Mouse (Mus musculus): ENCODE results near the gene Rp9. TPM values are rescaled to one million over a fixed set of nuclear protein-coding genes. Genes with fewer than 3 reads are reported as not detected.

Gene Rp9
- polyA plus RNA-seq, 1 experiment from 2014 or later: 81.0 TPM

GRCm38 (mm10) chr9:22484562-22485308 is 15.2 kb upstream of the Rp9 start:
- H3K4me2 ChIP-seq: no peak overlapping the region
- no peaks in the 10 kb centered on the region for H3K4me1 ChIP-seq
- H3K9me3 ChIP-seq: no peaks in the 10 kb centered on the region
- peak overlapping the region; percentile 13; the same call in 1 of the 2 replicates for H3K27ac ChIP-seq
- H3K27me3 ChIP-seq (replicated peaks): no peaks in the 10 kb centered on the region
- H3K9ac ChIP-seq: no peak overlapping the region
- H3K36me3 ChIP-seq: no peaks in the 10 kb centered on the region
- H3K4me3 ChIP-seq (replicated peaks): no peak overlapping the region
- ATAC-seq (ENCODE audit: insufficient read depth, low FRiP score, low read depth): peak; percentile 65
- WGBS: 71% methylated on average over 12 of the region's 12 CpGs

GRCm38 (mm10) chr9:22483866-22484561 is 14.5 kb upstream of the Rp9 start:
- no peaks in the 10 kb centered on the region for H3K4me1 ChIP-seq
- H3K36me3 ChIP-seq: no peaks in the 10 kb centered on the region
- H3K9ac ChIP-seq: no peak overlapping the region
- H3K4me3 ChIP-seq (replicated peaks): no peak overlapping the region
- no peaks in the 10 kb centered on the region for H3K27me3 ChIP-seq (replicated peaks)
- 90% methylated on average over 8 of the region's 8 CpGs for WGBS
- H3K27ac ChIP-seq: no peak overlapping the region; the same call in 1 of the 2 replicates
- no peak overlapping the region for H3K4me2 ChIP-seq
- no peaks in the 10 kb centered on the region for H3K9me3 ChIP-seq
- ATAC-seq (ENCODE audit: insufficient read depth, low FRiP score, low read depth): no peak

- 89% methylated on average over 8 of the region's 8 CpGs for WGBS
- H3K9me3 ChIP-seq: no peaks in the 10 kb centered on the region
- no peaks in the 10 kb centered on the region for H3K36me3 ChIP-seq
- no peak overlapping the region for H3K27ac ChIP-seq
- H3K27me3 ChIP-seq (replicated peaks): no peaks in the 10 kb centered on the region
- H3K4me1 ChIP-seq: no peaks in the 10 kb centered on the region
- H3K4me3 ChIP-seq (replicated peaks): no peak overlapping the region
- no peak overlapping the region for H3K4me2 ChIP-seq
- H3K9ac ChIP-seq: no peak overlapping the region
- ATAC-seq (ENCODE audit: insufficient read depth, low FRiP score, low read depth): no peak
Observed at GRCm38 (mm10) chr9:22478946-22479345, 9.4 kb upstream of the Rp9 start.

- WGBS: 5% methylated on average over 10 of the region's 10 CpGs
- Histone ChIP-seq H3K27me3 (replicated peaks) (no peaks in the 10 kb centered on the region), H3K9me3 (no peaks in the 10 kb centered on the region), H3K4me3 (replicated peaks) (peak overlapping the region; percentile 55), H3K27ac (no peak overlapping the region), H3K36me3 (no peaks in the 10 kb centered on the region), H3K9ac (peak overlapping the region; percentile 29; the same call in 1 of the 2 replicates), H3K4me1 (no peaks in the 10 kb centered on the region), H3K4me2 (peak overlapping the region; percentile 88)
- ATAC-seq (ENCODE audit: insufficient read depth, low FRiP score, low read depth): no peak
Observed at GRCm38 (mm10) chr9:22476265-22476664, 6.7 kb upstream of the Rp9 start.

- Histone ChIP-seq H3K27ac (peak within 1 kb of the TSS; percentile 17), H3K36me3 (no peaks in the 10 kb centered on the region), H3K9me3 (no peaks in the 10 kb centered on the region), H3K4me3 (replicated peaks) (peak within 1 kb of the TSS; percentile 55), H3K9ac (peak within 1 kb of the TSS; percentile 29; the same call in 1 of the 2 replicates), H3K4me1 (no peaks in the 10 kb centered on the region), H3K27me3 (replicated peaks) (no peaks in the 10 kb centered on the region), H3K4me2 (peak within 1 kb of the TSS; percentile 88)
- WGBS: under 1% methylated on average over 25 of the region's 25 CpGs
- peak; percentile 100 for ATAC-seq (ENCODE audit: insufficient read depth, low FRiP score, low read depth)
Observed at GRCm38 (mm10) chr9:22475424-22475868, 5.9 kb upstream of the Rp9 start, which contains the start of gene Bbs9. Gene Bbs9 (plus strand): TSS chr9:22475715.

- Histone ChIP-seq H3K4me2 (no peak overlapping the region), H3K9ac (no peak overlapping the region), H3K36me3 (peaks cover 3% of the 10 kb centered on the region; the same call in 1 of the 2 replicates), H3K4me3 (replicated peaks) (no peak overlapping the region), H3K9me3 (no peaks in the 10 kb centered on the region), H3K4me1 (no peaks in the 10 kb centered on the region; the same call in 1 of the 2 replicates), H3K27me3 (replicated peaks) (no peaks in the 10 kb centered on the region), H3K27ac (no peak overlapping the region)
- WGBS: 74% methylated on average over 8 of the region's 8 CpGs
- ATAC-seq (ENCODE audit: insufficient read depth, low FRiP score, low read depth): no peak
Observed at GRCm38 (mm10) chr9:22468899-22469259, 664 bp downstream of the Rp9 start.

GRCm38 (mm10) chr9:22468170-22468898 is 1.2 kb downstream of the Rp9 start:
- Histone ChIP-seq H3K4me2 (peak overlapping the region; percentile 66), H3K4me3 (replicated peaks) (peak overlapping the region; percentile 91), H3K4me1 (no peaks in the 10 kb centered on the region; the same call in 1 of the 2 replicates), H3K9ac (peak overlapping the region; percentile 73), H3K9me3 (no peaks in the 10 kb centered on the region), H3K27me3 (replicated peaks) (no peaks in the 10 kb centered on the region), H3K36me3 (peaks cover 3% of the 10 kb centered on the region; the same call in 1 of the 2 replicates), H3K27ac (peak overlapping the region; percentile 87)
- ATAC-seq (ENCODE audit: insufficient read depth, low FRiP score, low read depth): peak; percentile 91
- WGBS: 3% methylated on average over 43 of the region's 43 CpGs

- H3K27ac ChIP-seq: peak overlapping the region; percentile 87
- H3K4me1 ChIP-seq: no peaks in the 10 kb centered on the region; the same call in 1 of the 2 replicates
- H3K4me2 ChIP-seq: peak overlapping the region; percentile 66
- H3K36me3 ChIP-seq: peaks cover 3% of the 10 kb centered on the region; the same call in 1 of the 2 replicates
- H3K9me3 ChIP-seq: no peaks in the 10 kb centered on the region
- peak overlapping the region; percentile 91 for H3K4me3 ChIP-seq (replicated peaks)
- H3K27me3 ChIP-seq (replicated peaks): no peaks in the 10 kb centered on the region
- peak; percentile 67 for ATAC-seq (ENCODE audit: insufficient read depth, low FRiP score, low read depth)
- peak overlapping the region; percentile 73 for H3K9ac ChIP-seq
- WGBS: under 1% methylated on average over 73 of the region's 73 CpGs
Observed at GRCm38 (mm10) chr9:22467371-22468169, 2.0 kb downstream of the Rp9 start.

GRCm38 (mm10) chr9:22466212-22466611 is 3.3 kb downstream of the Rp9 start:
- H3K4me3 ChIP-seq (replicated peaks): no peak overlapping the region
- H3K36me3 ChIP-seq: peaks cover 10% of the 10 kb centered on the region
- H3K9me3 ChIP-seq: no peaks in the 10 kb centered on the region
- WGBS: 94% methylated on average over 5 of the region's 5 CpGs
- H3K9ac ChIP-seq: no peak overlapping the region
- no peak overlapping the region for H3K27ac ChIP-seq
- no peaks in the 10 kb centered on the region for H3K27me3 ChIP-seq (replicated peaks)
- no peak for ATAC-seq (ENCODE audit: insufficient read depth, low FRiP score, low read depth)
- H3K4me1 ChIP-seq: no peaks in the 10 kb centered on the region; the same call in 1 of the 2 replicates
- H3K4me2 ChIP-seq: no peak overlapping the region

- Histone ChIP-seq H3K36me3 (peaks cover 19% of the 10 kb centered on the region), H3K27me3 (replicated peaks) (no peaks in the 10 kb centered on the region), H3K9ac (no peak overlapping the region), H3K4me2 (no peak overlapping the region), H3K9me3 (no peaks in the 10 kb centered on the region), H3K27ac (no peak overlapping the region), H3K4me1 (no peaks in the 10 kb centered on the region), H3K4me3 (replicated peaks) (no peak overlapping the region)
- ATAC-seq (ENCODE audit: insufficient read depth, low FRiP score, low read depth): no peak
- WGBS: 91% methylated on average over 3 of the region's 3 CpGs
Observed at GRCm38 (mm10) chr9:22461946-22462345, 7.6 kb downstream of the Rp9 start.

All from stomach, embryonic 15.5 days (tissue).